Mouse (Mus musculus) heart, postnatal 25 days (tissue): ENCODE measurements around the gene Mdh2. TPM values are rescaled to one million over a fixed set of nuclear protein-coding genes. Genes with fewer than 3 reads are reported as not detected.

Experiments
- DNase-seq: peaks from one replicate; pipeline ENCODE4 v3.0.0; 2022; ENCODE audit warnings: low spot score
- intact Hi-C: fragments of 180-260 bp; cut with DNase I; formaldehyde crosslinking; loops from one replicate; pipeline ENCODE4 v1.15.1; 2025
- total RNA-seq, 2 experiments: library from RNA; stranded (reverse); gene quantifications; 2 replicates each; pipeline ENCODE4 v1.2.3; 2021

Gene Mdh2
- total RNA-seq, result 1,000 to 10,000 TPM; 1,992 to 2,010 TPM

- DNase-seq, result peak; percentile 99
- intact Hi-C loops, result loop anchor here (5.0 kb wide), 1 partner anchor 91 kb away; no protein-coding TSS in a partner anchor
Measured at GRCm38 (mm10) chr5:135778471-135779445, at the start of gene Mdh2. Gene Mdh2, plus strand, starts transcription at chr5:135778480.

GRCm38 (mm10) chr5:135729351-135729750 lies 48.9 kb upstream of the Mdh2 start:
- DNase-seq, result no peak
- intact Hi-C loops, result no loop called here

- DNase-seq, result no peak
- intact Hi-C loops, result no loop called here
Measured at GRCm38 (mm10) chr5:135730278-135730677, 48.0 kb upstream of the Mdh2 start.

GRCm38 (mm10) chr5:135730916-135731315 lies 47.4 kb upstream of the Mdh2 start:
- intact Hi-C loops, result no loop called here
- DNase-seq, result no peak

- DNase-seq, result no peak
- intact Hi-C loops, result no loop called here
Measured at GRCm38 (mm10) chr5:135731322-135731721, 47.0 kb upstream of the Mdh2 start.

- no peak for DNase-seq
- intact Hi-C loops, result no loop called here
Measured at GRCm38 (mm10) chr5:135733071-135733470, 45.2 kb upstream of the Mdh2 start.

- intact Hi-C loops, result no loop called here
- DNase-seq, result no peak
Measured at GRCm38 (mm10) chr5:135734057-135734680, 44.1 kb upstream of the Mdh2 start.

GRCm38 (mm10) chr5:135735741-135736140 lies 42.5 kb upstream of the Mdh2 start:
- DNase-seq, result no peak
- intact Hi-C loops, result no loop called here

- DNase-seq, result no peak
- intact Hi-C loops, result no loop called here
Measured at GRCm38 (mm10) chr5:135736544-135736943, 41.7 kb upstream of the Mdh2 start.

- no peak for DNase-seq
- intact Hi-C loops, result no loop called here
Measured at GRCm38 (mm10) chr5:135737154-135737553, 41.1 kb upstream of the Mdh2 start.

GRCm38 (mm10) chr5:135738266-135738665 lies 40.0 kb upstream of the Mdh2 start:
- intact Hi-C loops, result no loop called here
- DNase-seq, result no peak

GRCm38 (mm10) chr5:135742156-135742555 lies 36.1 kb upstream of the Mdh2 start:
- intact Hi-C loops, result no loop called here
- no peak for DNase-seq

GRCm38 (mm10) chr5:135742941-135743740 lies 35.1 kb upstream of the Mdh2 start:
- intact Hi-C loops, result no loop called here
- no peak for DNase-seq

- DNase-seq, result peak; percentile 94
- intact Hi-C loops, result loop anchor here (2.0 kb wide), 1 partner anchor 55 kb away; no protein-coding TSS in a partner anchor
Measured at GRCm38 (mm10) chr5:135743741-135744609, 34.3 kb upstream of the Mdh2 start, which contains the start of gene Tmem120a. Gene Tmem120a, minus strand, starts transcription at chr5:135744448.

GRCm38 (mm10) chr5:135744742-135745141 lies 33.5 kb upstream of the Mdh2 start:
- intact Hi-C loops, result loop anchor here (2.0 kb wide), 1 partner anchor 56 kb away; no protein-coding TSS in a partner anchor
- no peak for DNase-seq

- no peak for DNase-seq
- intact Hi-C loops, result no loop called here
Measured at GRCm38 (mm10) chr5:135751041-135751440, 27.2 kb upstream of the Mdh2 start.

- intact Hi-C loops, result no loop called here
- DNase-seq, result no peak
Measured at GRCm38 (mm10) chr5:135751595-135751994, 26.7 kb upstream of the Mdh2 start.

- intact Hi-C loops, result loop anchor here (2.0 to 5.0 kb wide), 3 partner anchors 133 to 360 kb away; partner anchors contain the start of gene Hip1
- DNase-seq, result no peak
Measured at GRCm38 (mm10) chr5:135761881-135762280, 16.4 kb upstream of the Mdh2 start.

- intact Hi-C loops, result loop anchor here (1.0 to 5.0 kb wide), 4 partner anchors 135 to 361 kb away; partner anchors contain the start of gene Hip1
- peak; percentile 21 for DNase-seq
Measured at GRCm38 (mm10) chr5:135763526-135763925, 14.8 kb upstream of the Mdh2 start.
